Mouse (Mus musculus) forebrain, embryonic 11.5 days (tissue): ENCODE measurements at regions not wholly inside any gene's neighbourhood (a gene's known extent, or its start where the extent isn't known, plus 50 kb on each side); places are given as distances from the start of the nearest gene placed in this dataset.

Source experiments
- ATAC-seq: fragments of 200-750 bp; cut with Nextera tagmentation; replicated peaks from 2 replicates; pipeline ENCODE4 v1.8.0; 2017; ENCODE audit warnings: moderate TSS enrichment; ENCODE audit not compliant: low FRiP score
- DNase-seq: peaks from one replicate; pipeline ENCODE4 v3.0.0-alpha.2; 2017; ENCODE audit warnings: low spot score
- H3K27ac ChIP-seq: fragments of 300-500 bp; sonication (generic); 2 replicates; pipeline ENCODE4 v1.5.1; 2014; ENCODE audit warnings: low read depth, low read length
- H3K27me3 ChIP-seq: fragments of 300-500 bp; sonication (generic); 2 replicates; pipeline ENCODE4 v1.6.1; 2014; ENCODE audit warnings: mild to moderate bottlenecking, low read length, mixed read lengths; ENCODE audit not compliant: control insufficient read depth, insufficient read depth
- H3K36me3 ChIP-seq: fragments of 300-500 bp; sonication (generic); 2 replicates; pipeline ENCODE4 v1.6.1; 2014; ENCODE audit warnings: mild to moderate bottlenecking, low read length, moderate library complexity, mixed read lengths; ENCODE audit not compliant: control insufficient read depth, insufficient read depth
- H3K4me1 ChIP-seq: fragments of 300-500 bp; sonication (generic); replicated peaks from 2 replicates; pipeline ENCODE4 v1.6.1; 2014; ENCODE audit warnings: low read length, mixed read lengths; ENCODE audit not compliant: control insufficient read depth, insufficient read depth
- H3K4me2 ChIP-seq: fragments of 300-500 bp; sonication (generic); 2 replicates; pipeline ENCODE4 v1.6.1; 2014; ENCODE audit warnings: low read depth, mild to moderate bottlenecking, low read length, moderate library complexity, mixed read lengths; ENCODE audit not compliant: severe bottlenecking
- H3K4me3 ChIP-seq: fragments of 300-500 bp; sonication (generic); 2 replicates; pipeline ENCODE4 v1.5.1; 2014; ENCODE audit warnings: low read depth, low read length
- H3K9ac ChIP-seq: fragments of 300-500 bp; sonication (generic); 2 replicates; pipeline ENCODE4 v1.6.1; 2014; ENCODE audit warnings: low read length
- H3K9me3 ChIP-seq: fragments of 300-500 bp; sonication (generic); 2 replicates; pipeline ENCODE4 v1.6.1; 2016; ENCODE audit warnings: low read length, mixed read lengths; ENCODE audit not compliant: control insufficient read depth
- WGBS: fragments of 180-500 bp; shearing (Covaris S2); extraction: QIAGEN DNeasy Blood & Tissue Kit; methylation state at CpG from one replicate; pipeline ENCODE4 v1.1.7; 2014; 5-methylcytosine and 5-hydroxymethylcytosine counted together

- ATAC-seq: no peak
- WGBS: 89% methylated on average over 8 of the region's 8 CpGs
- no peaks in the 10 kb centered on the region for H3K27me3 ChIP-seq
- no peaks in the 10 kb centered on the region for H3K4me1 ChIP-seq
- H3K9ac ChIP-seq: no peak overlapping the region
- no peak overlapping the region for H3K4me2 ChIP-seq
- no peaks in the 10 kb centered on the region for H3K36me3 ChIP-seq
- no peaks in the 10 kb centered on the region for H3K9me3 ChIP-seq
- H3K4me3 ChIP-seq: no peak overlapping the region
- H3K27ac ChIP-seq: no peak overlapping the region
- no peak for DNase-seq
Observed at GRCm38 (mm10) chr3:149157381-149157780, 167.0 kb upstream of the Adgrl2 start.

GRCm38 (mm10) chr3:149152312-149152711 lies 162.0 kb upstream of the Adgrl2 start:
- no peaks in the 10 kb centered on the region for H3K9me3 ChIP-seq
- H3K4me1 ChIP-seq: no peaks in the 10 kb centered on the region
- H3K36me3 ChIP-seq: no peaks in the 10 kb centered on the region
- no peak overlapping the region for H3K4me3 ChIP-seq
- WGBS: 87% methylated on average over 4 of the region's 4 CpGs
- H3K9ac ChIP-seq: no peak overlapping the region
- DNase-seq: no peak
- no peak for ATAC-seq
- no peaks in the 10 kb centered on the region for H3K27me3 ChIP-seq
- H3K4me2 ChIP-seq: no peak overlapping the region
- no peak overlapping the region for H3K27ac ChIP-seq

- Histone ChIP-seq H3K4me1 (no peaks in the 10 kb centered on the region), H3K27ac (no peak overlapping the region), H3K9me3 (no peaks in the 10 kb centered on the region), H3K36me3 (no peaks in the 10 kb centered on the region), H3K27me3 (no peaks in the 10 kb centered on the region), H3K4me2 (no peak overlapping the region), H3K9ac (no peak overlapping the region), H3K4me3 (no peak overlapping the region)
- WGBS: 90% methylated on average over 3 of the region's 3 CpGs
- DNase-seq (no peak), ATAC-seq (no peak)
Observed at GRCm38 (mm10) chr3:149150796-149151195, 160.4 kb upstream of the Adgrl2 start.

- no peaks in the 10 kb centered on the region for H3K4me1 ChIP-seq
- 80% methylated on average over 8 of the region's 8 CpGs for WGBS
- no peak overlapping the region for H3K4me2 ChIP-seq
- ATAC-seq (no peak), DNase-seq (no peak)
- H3K27me3 ChIP-seq: no peaks in the 10 kb centered on the region
- H3K9me3 ChIP-seq: no peaks in the 10 kb centered on the region
- H3K9ac ChIP-seq: no peak overlapping the region
- no peak overlapping the region for H3K27ac ChIP-seq
- no peak overlapping the region for H3K4me3 ChIP-seq
- no peaks in the 10 kb centered on the region for H3K36me3 ChIP-seq
Observed at GRCm38 (mm10) chr3:149148608-149149007, 158.3 kb upstream of the Adgrl2 start.

GRCm38 (mm10) chr3:149147916-149148315 lies 157.6 kb upstream of the Adgrl2 start:
- no peak overlapping the region for H3K27ac ChIP-seq
- no peaks in the 10 kb centered on the region for H3K27me3 ChIP-seq
- no peak overlapping the region for H3K4me3 ChIP-seq
- no peaks in the 10 kb centered on the region for H3K9me3 ChIP-seq
- H3K36me3 ChIP-seq: no peaks in the 10 kb centered on the region
- no peaks in the 10 kb centered on the region for H3K4me1 ChIP-seq
- DNase-seq (no peak), ATAC-seq (no peak)
- no peak overlapping the region for H3K4me2 ChIP-seq
- WGBS: 93% methylated on average over 6 of the region's 6 CpGs
- H3K9ac ChIP-seq: no peak overlapping the region

- no peak for ATAC-seq
- Histone ChIP-seq H3K36me3 (no peaks in the 10 kb centered on the region), H3K9ac (no peak overlapping the region), H3K27me3 (no peaks in the 10 kb centered on the region), H3K9me3 (no peaks in the 10 kb centered on the region), H3K4me1 (no peaks in the 10 kb centered on the region), H3K4me2 (no peak overlapping the region), H3K4me3 (no peak overlapping the region), H3K27ac (no peak overlapping the region)
- WGBS: 47% methylated on average over 9 of the region's 9 CpGs
- no peak for DNase-seq
Observed at GRCm38 (mm10) chr3:149146673-149147072, 156.3 kb upstream of the Adgrl2 start.

- H3K27ac ChIP-seq: no peak overlapping the region
- H3K9me3 ChIP-seq: no peaks in the 10 kb centered on the region
- ATAC-seq (no peak), DNase-seq (no peak)
- H3K36me3 ChIP-seq: no peaks in the 10 kb centered on the region
- no peaks in the 10 kb centered on the region for H3K4me1 ChIP-seq
- H3K9ac ChIP-seq: no peak overlapping the region
- H3K4me2 ChIP-seq: no peak overlapping the region
- H3K27me3 ChIP-seq: no peaks in the 10 kb centered on the region
- 88% methylated on average over 3 of the region's 3 CpGs for WGBS
- H3K4me3 ChIP-seq: no peak overlapping the region
Observed at GRCm38 (mm10) chr3:149140461-149140860, 150.1 kb upstream of the Adgrl2 start.

GRCm38 (mm10) chr3:149134028-149134938 lies 143.9 kb upstream of the Adgrl2 start:
- 85% methylated on average over 9 of the region's 9 CpGs for WGBS
- Histone ChIP-seq H3K4me1 (no peaks in the 10 kb centered on the region), H3K27ac (no peak overlapping the region), H3K4me2 (no peak overlapping the region), H3K27me3 (no peaks in the 10 kb centered on the region), H3K9me3 (no peaks in the 10 kb centered on the region), H3K9ac (no peak overlapping the region), H3K4me3 (no peak overlapping the region), H3K36me3 (no peaks in the 10 kb centered on the region)
- no peak for DNase-seq
- ATAC-seq: no peak

GRCm38 (mm10) chr3:149118806-149119205 lies 128.5 kb upstream of the Adgrl2 start:
- ATAC-seq (no peak), DNase-seq (no peak)
- no peaks in the 10 kb centered on the region; the same call in 1 of the 2 replicates for H3K4me1 ChIP-seq
- no peak overlapping the region for H3K27ac ChIP-seq
- H3K4me3 ChIP-seq: no peak overlapping the region
- no peak overlapping the region for H3K4me2 ChIP-seq
- no peaks in the 10 kb centered on the region for H3K36me3 ChIP-seq
- no peaks in the 10 kb centered on the region for H3K9me3 ChIP-seq
- no peak overlapping the region for H3K9ac ChIP-seq
- H3K27me3 ChIP-seq: no peaks in the 10 kb centered on the region
- WGBS: 94% methylated on average over 5 of the region's 5 CpGs
